Mouse (Mus musculus): ENCODE data around the gene Osbpl2. TPM values are rescaled to one million over a fixed set of nuclear protein-coding genes. Genes with fewer than 3 reads are reported as not detected.

The Osbpl2 gene
- total and polyA plus RNA-seq, 3 experiments, result 11.4 to 15.6 (median 12.8) TPM

GRCm38 (mm10) chr2:180184011-180184751 lies 65.1 kb downstream of the Osbpl2 start:
- peaks cover 23% of the 10 kb centered on the region for H3K27me3 ChIP-seq (replicated peaks)
- dilution Hi-C loops (cut with MboI; ENCODE audit: extremely low pct_ligation_motif_present, extremely low pct_unique_long_range_greater_than_20kb, low sequenced_read_pairs) (no loop called here), in situ Hi-C loops (cut with MboI; ENCODE audit: low pct_ligation_motif_present, low pct_unique_long_range_greater_than_20kb, low sequenced_read_pairs) (loop anchor here (5.0 kb wide), 1 partner anchor 68 kb away; no protein-coding TSS in a partner anchor)
- no peak overlapping the region for H3K9ac ChIP-seq (ENCODE audit: insufficient read depth, low read depth)
- no peak for DNase-seq (ENCODE audit: extremely low read depth)
- no peak for TF ChIP-seq MYC (IDR thresholded peaks at IDR 0.05; ENCODE audit: low read depth, low read length)
- TF ChIP-seq POLR2AphosphoS2 (IDR thresholded peaks at IDR 0.05; ENCODE audit: low read depth, low read length), result no peak
- no peak for TF ChIP-seq ELF1 (IDR thresholded peaks at IDR 0.05; ENCODE audit: low read depth, low read length)
- no peak for TF ChIP-seq HCFC1 (IDR thresholded peaks at IDR 0.05; ENCODE audit: low read depth, low read length)
- no peak for TF ChIP-seq ETS1 (conservative IDR thresholded peaks at IDR 0.05; ENCODE audit: low read depth, low read length)
- no peak for TF ChIP-seq ZNF384 (IDR thresholded peaks at IDR 0.05; ENCODE audit: low read depth, low read length)
- no peak for TF ChIP-seq POLR2A (IDR thresholded peaks at IDR 0.05; ENCODE audit: low read depth, low read length)
- TF ChIP-seq MEF2A (IDR thresholded peaks at IDR 0.05; ENCODE audit: borderline replicate concordance, low read depth, low read length), result no peak
- TF ChIP-seq RCOR1 (conservative IDR thresholded peaks at IDR 0.05; ENCODE audit: low read depth, low read length), result no peak
- no peak for TF ChIP-seq PAX5 (IDR thresholded peaks at IDR 0.05; ENCODE audit: low read length)
- TF ChIP-seq BHLHE40 (IDR thresholded peaks at IDR 0.05; ENCODE audit: low read depth, low read length), result no peak
- TF ChIP-seq CHD1 (IDR thresholded peaks at IDR 0.05; ENCODE audit: low read depth, low read length), result no peak
- TF ChIP-seq NELFE (IDR thresholded peaks at IDR 0.05; ENCODE audit: low read depth, low read length), result no peak
- no peak for TF ChIP-seq IRF4 (IDR thresholded peaks at IDR 0.05; ENCODE audit: low read depth, low read length)
- TF ChIP-seq MAZ (IDR thresholded peaks at IDR 0.05; ENCODE audit: low read depth, low read length), result no peak
- TF ChIP-seq MXI1 (IDR thresholded peaks at IDR 0.05; ENCODE audit: low read depth, low read length), result no peak
- no peaks in the 10 kb centered on the region for H3K4me1 ChIP-seq (ENCODE audit: control insufficient read depth in 1 of 2, insufficient read depth in 2 of 2)
- no peaks in the 10 kb centered on the region for H3K79me2 ChIP-seq (replicated peaks; ENCODE audit: control insufficient read depth, extremely low read depth, insufficient read depth, poor library complexity, severe bottlenecking)
- no peak overlapping the region for H3K27ac ChIP-seq (ENCODE audit: insufficient read depth, low read depth)
- no peaks in the 10 kb centered on the region for H3K9me3 ChIP-seq (replicated peaks; ENCODE audit: low read length)
- H3K4me2 ChIP-seq (ENCODE audit: insufficient read depth, low read depth, poor library complexity, severe bottlenecking), result no peak overlapping the region
- H3K4me3 ChIP-seq (replicated peaks in 1 of 3; ENCODE audit: low read depth in 2 of 3, low read length in 2 of 3, poor library complexity in 1 of 3), result no peak overlapping the region
- peaks cover 0 to 31% of the 10 kb centered on the region in 2 experiments for H3K36me3 ChIP-seq (replicated peaks in 1 of 2; ENCODE audit: control insufficient read depth in 1 of 2, insufficient read depth in 1 of 2, low read length in 1 of 2)

- H3K27ac ChIP-seq (ENCODE audit: insufficient read depth, low read depth), result no peak overlapping the region
- dilution Hi-C loops (cut with MboI; ENCODE audit: extremely low pct_ligation_motif_present, extremely low pct_unique_long_range_greater_than_20kb, low sequenced_read_pairs), result no loop called here
Observed at GRCm38 (mm10) chr2:180184752-180185109, 65.6 kb downstream of the Osbpl2 start.

More at GRCm38 (mm10) chr2:180184752-180185109, 65.6 kb downstream of the Osbpl2 start:
- Histone ChIP-seq H3K27me3 (replicated peaks) (peaks cover 24% of the 10 kb centered on the region), H3K79me2 (replicated peaks; ENCODE audit: control insufficient read depth, extremely low read depth, insufficient read depth, poor library complexity, severe bottlenecking) (no peaks in the 10 kb centered on the region), H3K4me3 (replicated peaks in 1 of 3; ENCODE audit: low read depth in 2 of 3, low read length in 2 of 3, poor library complexity in 1 of 3) (no peak overlapping the region), H3K9ac (ENCODE audit: insufficient read depth, low read depth) (no peak overlapping the region), H3K4me1 (ENCODE audit: control insufficient read depth in 1 of 2, insufficient read depth in 2 of 2) (no peaks in the 10 kb centered on the region), H3K9me3 (replicated peaks; ENCODE audit: low read length) (no peaks in the 10 kb centered on the region), H3K4me2 (ENCODE audit: insufficient read depth, low read depth, poor library complexity, severe bottlenecking) (no peak overlapping the region), H3K36me3 (replicated peaks in 1 of 2; ENCODE audit: control insufficient read depth in 1 of 2, insufficient read depth in 1 of 2, low read length in 1 of 2) (peaks cover 0 to 26% of the 10 kb centered on the region in 2 experiments)
- TF ChIP-seq POLR2A (IDR thresholded peaks at IDR 0.05; ENCODE audit: low read depth, low read length) (no peak), MYC (IDR thresholded peaks at IDR 0.05; ENCODE audit: low read depth, low read length) (no peak), CTCF (conservative IDR thresholded peaks at IDR 0.05 in 1 of 2, IDR thresholded peaks at IDR 0.05 in 1 of 2; ENCODE audit: low read depth in 2 of 2, low read length in 2 of 2) (peak in 1 of 2 experiments; percentile 75; a peak in 2 of 4 replicates), SMC3 (IDR thresholded peaks at IDR 0.05; ENCODE audit: low read depth, low read length) (peak; percentile 64), GABPA (IDR thresholded peaks at IDR 0.05; ENCODE audit: insufficient replicate concordance, low read depth, low read length) (no peak), RAD21 (IDR thresholded peaks at IDR 0.05; ENCODE audit: low read depth, low read length) (peak; percentile 58), ZNF384 (IDR thresholded peaks at IDR 0.05; ENCODE audit: low read depth, low read length) (no peak), MXI1 (IDR thresholded peaks at IDR 0.05; ENCODE audit: low read depth, low read length) (no peak)
- no peak for DNase-seq (ENCODE audit: extremely low read depth)
- in situ Hi-C loops (cut with MboI; ENCODE audit: low pct_ligation_motif_present, low pct_unique_long_range_greater_than_20kb, low sequenced_read_pairs), result loop anchor here (5.0 kb wide), 1 partner anchor 68 kb away; no protein-coding TSS in a partner anchor

Data from CH12.LX (cell line).